Mouse (Mus musculus) E14TG2a.4 (cell line): ENCODE results near the gene Plaur.

Experiments used
- H3K27me3 ChIP-seq: 2 replicates; pipeline ENCODE4 v1.6.1; 2014; ENCODE audit warnings: low read length, control low read depth; ENCODE audit not compliant: insufficient read depth
- H3K36me3 ChIP-seq: 2 replicates; pipeline ENCODE4 v1.6.1; 2014; ENCODE audit warnings: low read length, control low read depth; ENCODE audit not compliant: insufficient read depth
- H3K4me1 ChIP-seq: replicated peaks from 2 replicates; pipeline ENCODE4 v1.6.1; 2014; ENCODE audit warnings: low read depth, low read length, control low read depth
- H3K4me3 ChIP-seq: replicated peaks from 2 replicates; pipeline ENCODE4 v1.5.1; 2014; ENCODE audit warnings: mild to moderate bottlenecking, low read length
- H3K9me3 ChIP-seq: 2 replicates; pipeline ENCODE4 v1.6.1; 2014; ENCODE audit warnings: low read length, control low read depth
- CTCF ChIP-seq: conservative IDR thresholded peaks from 2 replicates; pipeline ENCODE4 v1.5.1; 2014; ENCODE audit warnings: low read length
- NANOG ChIP-seq: IDR thresholded peaks from 2 replicates; pipeline ENCODE4 v1.6.1; 2014; ENCODE audit warnings: borderline replicate concordance, low read length, mixed read lengths
- POU5F1 ChIP-seq: IDR thresholded peaks from 2 replicates; pipeline ENCODE4 v1.6.1; 2014; ENCODE audit warnings: low read length, borderline replicate concordance

Gene Plaur

DNA sequence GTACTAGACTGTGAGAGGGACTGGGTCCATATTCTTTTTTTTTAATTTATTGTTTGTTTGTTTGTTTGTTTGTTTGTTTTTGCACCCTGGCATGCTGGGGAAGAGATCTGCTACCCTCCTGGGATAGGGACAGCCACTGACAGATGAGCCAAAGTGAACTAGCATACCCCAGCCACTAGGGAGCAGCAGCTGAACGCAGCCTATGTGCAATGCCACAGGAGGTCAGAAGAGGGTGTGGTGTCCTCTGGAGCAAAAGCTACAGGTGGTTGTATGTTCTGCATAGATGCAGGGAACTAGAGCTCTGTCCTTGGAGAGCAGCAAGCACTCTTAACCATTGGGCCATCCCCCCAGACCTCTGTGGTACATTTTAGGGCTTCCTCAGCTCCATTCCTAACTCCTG lies 20.5 kb upstream of the Plaur start:
- Histone ChIP-seq H3K4me1 (peaks cover 15% of the 10 kb centered on the region), H3K9me3 (peaks cover 7% of the 10 kb centered on the region; the same call in 1 of the 2 replicates), H3K36me3 (no peaks in the 10 kb centered on the region), H3K4me3 (no peak overlapping the region), H3K27me3 (peaks cover 22% of the 10 kb centered on the region)
- TF ChIP-seq CTCF: peak; percentile 85
- TF ChIP-seq POU5F1: no peak

DNA sequence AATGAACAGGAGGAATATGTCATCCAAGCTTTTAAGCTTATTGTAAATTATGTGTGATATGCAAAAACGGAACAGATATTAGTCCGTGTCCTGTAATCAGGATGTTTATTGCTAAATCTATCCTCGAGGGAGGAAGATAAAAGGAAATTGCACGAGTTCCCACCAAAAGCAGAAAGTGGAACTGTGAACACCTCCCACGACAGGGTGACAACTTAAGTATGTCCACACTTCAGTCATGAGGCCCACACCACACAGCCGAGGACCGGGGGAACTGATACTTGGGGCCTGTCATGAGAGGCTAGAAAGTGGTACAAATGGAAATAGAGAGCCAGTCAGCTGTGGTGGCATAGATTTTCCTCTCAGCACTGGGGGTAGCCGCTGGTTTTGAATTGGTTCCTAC lies 20.0 kb upstream of the Plaur start:
- TF ChIP-seq CTCF (no peak), NANOG (no peak), POU5F1 (no peak)
- H3K4me3 ChIP-seq: no peak overlapping the region
- H3K36me3 ChIP-seq: no peaks in the 10 kb centered on the region
- peaks cover 9% of the 10 kb centered on the region; the same call in 1 of the 2 replicates for H3K9me3 ChIP-seq
- H3K27me3 ChIP-seq: peaks cover 25% of the 10 kb centered on the region
- H3K4me1 ChIP-seq: peaks cover 15% of the 10 kb centered on the region

DNA sequence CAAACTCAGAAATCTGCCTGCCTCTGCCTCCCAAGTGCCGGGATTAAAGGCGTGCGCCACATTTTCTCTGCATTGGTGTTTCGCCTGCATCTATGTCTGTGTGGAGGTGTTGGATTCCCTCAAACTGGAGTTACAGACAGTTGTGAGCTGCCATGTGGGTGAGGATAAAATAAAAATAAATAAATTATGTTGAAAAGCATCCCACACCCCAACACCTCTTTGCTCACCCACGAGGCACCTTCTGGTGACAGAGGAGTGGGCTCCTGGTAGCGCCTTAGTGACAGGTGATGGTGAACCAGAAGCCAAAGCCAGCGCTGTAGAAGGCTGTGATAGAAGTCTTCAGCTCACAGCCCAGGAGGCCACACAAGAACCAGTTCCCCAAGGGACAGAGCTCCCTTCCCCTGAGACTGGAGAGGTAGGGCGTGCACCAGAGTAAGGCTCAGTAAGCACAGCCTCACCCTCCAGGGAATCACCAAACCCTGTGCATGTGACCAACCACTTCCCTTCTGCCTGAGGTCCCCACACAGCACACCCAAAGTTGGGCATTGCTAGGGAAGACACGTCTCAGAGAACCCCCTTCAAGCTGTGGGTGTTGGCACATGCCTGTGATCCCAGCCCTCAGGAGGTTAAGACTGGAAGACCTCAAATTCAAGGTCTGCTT lies 16.9 kb upstream of the Plaur start:
- Histone ChIP-seq H3K27me3 (peaks cover 22% of the 10 kb centered on the region), H3K36me3 (no peaks in the 10 kb centered on the region), H3K4me3 (no peak overlapping the region), H3K9me3 (peaks cover 11% of the 10 kb centered on the region; the same call in 1 of the 2 replicates), H3K4me1 (peaks cover 34% of the 10 kb centered on the region)
- TF ChIP-seq NANOG (no peak), POU5F1 (no peak), CTCF (no peak)

DNA sequence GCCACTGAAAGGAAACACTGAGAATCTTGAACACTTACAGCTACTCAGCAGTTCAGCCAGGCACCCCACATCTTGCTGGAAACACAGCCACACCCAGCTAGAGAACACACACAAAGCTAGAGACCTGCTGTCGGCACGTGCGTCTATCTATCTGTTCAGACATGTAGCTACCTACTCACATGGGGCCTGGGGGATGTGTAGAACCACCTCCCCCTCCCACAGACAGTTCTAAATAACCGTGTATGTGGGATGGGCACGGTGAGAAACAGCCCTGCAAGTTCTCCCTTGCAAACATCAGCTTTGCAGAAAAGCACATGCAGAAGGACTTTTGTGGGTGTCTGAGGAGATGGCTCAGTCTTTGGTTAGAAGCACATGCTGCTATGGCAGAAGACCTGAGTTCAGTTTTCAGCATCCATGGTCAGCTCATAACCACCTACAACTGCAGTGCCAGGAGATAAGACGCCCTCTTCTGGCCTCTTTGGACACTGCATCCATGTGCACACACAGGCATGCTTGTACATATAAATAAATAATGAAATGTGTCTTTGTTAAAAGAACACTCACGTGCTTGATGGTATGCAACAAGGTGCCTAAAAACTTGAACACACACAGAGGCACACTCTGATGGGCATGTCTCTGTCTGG lies 15.5 kb upstream of the Plaur start:
- TF ChIP-seq CTCF (peak; percentile 32), NANOG (no peak)
- no peaks in the 10 kb centered on the region for H3K36me3 ChIP-seq

DNA sequence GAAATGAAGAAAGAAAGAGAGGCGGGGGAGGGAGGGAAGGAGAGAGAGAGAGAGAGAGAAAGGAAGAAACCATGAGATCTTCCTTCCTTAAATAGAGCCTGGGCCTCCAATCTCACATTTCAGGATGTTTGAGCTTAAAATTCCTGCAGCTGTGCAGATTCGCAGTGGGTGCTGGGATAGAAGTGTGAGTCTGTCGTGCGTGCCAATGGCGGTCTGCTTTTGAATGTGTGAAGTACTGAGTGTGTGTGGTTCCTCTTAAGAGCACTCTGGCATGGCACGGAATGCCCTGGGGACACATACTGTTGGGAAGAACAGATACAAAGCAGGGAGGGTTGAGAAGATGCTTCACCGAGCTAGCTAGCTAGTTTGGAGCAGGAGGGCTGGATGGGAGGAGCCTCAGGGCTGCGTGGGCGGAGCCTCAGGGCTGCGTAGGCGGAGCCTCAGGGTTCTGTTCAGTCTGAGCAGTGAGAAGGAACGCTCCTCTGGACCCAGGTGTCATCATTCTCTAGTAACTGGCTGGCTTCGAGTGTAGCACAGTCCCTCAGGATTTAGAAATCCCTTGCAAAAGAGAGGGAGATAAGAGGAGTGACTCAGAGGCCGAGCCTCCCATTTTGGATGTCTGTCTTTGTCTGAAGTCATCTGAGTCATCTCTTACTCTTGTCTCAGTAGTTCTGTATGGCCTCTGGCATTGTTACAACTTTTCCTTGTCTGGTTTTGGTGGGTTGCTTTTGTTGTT lies 13.3 kb upstream of the Plaur start:
- H3K27me3 ChIP-seq: peaks cover 36% of the 10 kb centered on the region
- H3K9me3 ChIP-seq: peaks cover 11% of the 10 kb centered on the region; the same call in 1 of the 2 replicates
- no peaks in the 10 kb centered on the region for H3K36me3 ChIP-seq
- peaks cover 56% of the 10 kb centered on the region for H3K4me1 ChIP-seq
- TF ChIP-seq NANOG (no peak), POU5F1 (no peak), CTCF (no peak)
- no peak overlapping the region for H3K4me3 ChIP-seq

More for the DNA sequence above, 15.5 kb upstream of the Plaur start:
- no peak overlapping the region for H3K4me3 ChIP-seq
- peaks cover 48% of the 10 kb centered on the region for H3K4me1 ChIP-seq
- peaks cover 29% of the 10 kb centered on the region for H3K27me3 ChIP-seq
- H3K9me3 ChIP-seq: peaks cover 11% of the 10 kb centered on the region; the same call in 1 of the 2 replicates

DNA sequence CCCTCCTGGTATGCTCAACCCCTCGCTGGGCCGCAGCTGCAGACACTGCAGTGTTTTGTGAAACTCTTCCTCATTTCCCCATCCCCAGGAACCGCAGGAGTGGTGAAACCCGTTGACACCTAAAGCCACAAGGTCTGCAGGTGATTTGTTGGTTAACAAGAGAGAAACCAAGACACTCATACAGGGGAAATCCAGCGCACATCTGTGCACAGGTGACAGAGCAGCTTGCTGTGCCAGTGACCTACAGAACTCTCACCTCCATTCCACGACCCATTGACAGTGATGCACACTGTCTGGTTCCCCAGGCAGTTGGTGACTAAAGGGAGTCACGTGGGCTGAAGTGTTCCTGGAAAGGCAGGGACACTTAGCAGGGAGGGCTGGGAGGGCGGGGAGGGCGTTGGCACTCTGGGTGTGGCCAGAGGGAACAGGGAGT lies 11.7 kb upstream of the Plaur start:
- peaks cover 32% of the 10 kb centered on the region for H3K27me3 ChIP-seq
- peaks cover 65% of the 10 kb centered on the region for H3K4me1 ChIP-seq
- TF ChIP-seq NANOG: no peak
- no peak for TF ChIP-seq CTCF
- no peak for TF ChIP-seq POU5F1
- H3K36me3 ChIP-seq: no peaks in the 10 kb centered on the region
- 0 out of 2 replicates have a peak overlapping the region, but pooled peaks have one; percentile 17 for H3K4me3 ChIP-seq
- peaks cover 11% of the 10 kb centered on the region; the same call in 1 of the 2 replicates for H3K9me3 ChIP-seq

DNA sequence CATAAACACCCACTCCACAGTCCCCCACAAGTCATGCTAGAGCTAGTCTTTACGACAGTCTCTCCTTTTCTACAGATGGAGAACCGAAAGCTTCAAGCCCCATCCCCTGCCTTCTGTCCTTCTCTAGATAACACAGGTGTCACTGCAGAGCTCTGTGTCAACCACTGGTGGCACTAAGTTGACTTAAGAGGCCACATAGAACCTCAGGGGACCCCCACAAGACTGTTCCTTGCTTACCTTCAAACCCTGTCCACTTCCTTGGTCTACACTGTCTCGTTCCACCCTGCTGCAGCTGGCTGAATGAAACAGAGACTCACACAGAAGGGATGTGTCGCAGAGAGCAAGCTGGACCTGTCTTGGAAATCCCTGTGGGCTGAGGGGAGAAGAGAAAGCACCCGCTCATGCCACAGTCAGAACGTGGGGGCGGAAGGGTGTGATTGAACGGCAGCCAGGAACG lies 10.4 kb upstream of the Plaur start, which contains the start of gene Irgc1:
Irgc1 (minus strand) TSS at position 443 of the 457 bp plus-strand sequence.
- Histone ChIP-seq H3K36me3 (no peaks in the 10 kb centered on the region), H3K27me3 (peaks cover 29% of the 10 kb centered on the region), H3K4me1 (peaks cover 67% of the 10 kb centered on the region), H3K9me3 (peaks cover 4% of the 10 kb centered on the region; the same call in 1 of the 2 replicates), H3K4me3 (no peak within 1 kb of the TSS)
- no peak for TF ChIP-seq POU5F1
- TF ChIP-seq CTCF: no peak
- no peak for TF ChIP-seq NANOG

DNA sequence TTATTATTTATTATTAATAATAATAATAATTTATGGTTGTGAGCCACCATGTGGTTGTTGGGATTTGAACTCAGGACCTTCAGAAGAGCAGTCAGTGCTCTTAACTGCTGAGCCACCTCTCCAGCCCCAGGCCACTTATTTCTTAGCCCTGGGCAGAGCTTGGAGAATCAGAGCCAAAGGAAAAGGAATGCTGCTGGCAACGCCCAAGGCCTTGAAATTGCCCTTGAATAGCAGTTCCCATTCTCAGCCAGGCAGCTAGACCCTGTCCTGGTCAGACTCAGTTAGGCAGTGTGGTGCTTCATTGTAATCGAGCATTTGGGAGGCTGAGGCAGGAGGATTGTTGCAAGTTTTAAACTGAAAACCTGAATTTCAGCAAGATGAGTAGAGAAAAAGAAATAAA lies 8.1 kb upstream of the Plaur start:
- TF ChIP-seq CTCF (no peak), POU5F1 (no peak), NANOG (no peak)
- Histone ChIP-seq H3K9me3 (no peaks in the 10 kb centered on the region), H3K36me3 (no peaks in the 10 kb centered on the region), H3K27me3 (peaks cover 18% of the 10 kb centered on the region), H3K4me3 (no peak overlapping the region), H3K4me1 (peaks cover 79% of the 10 kb centered on the region)

DNA sequence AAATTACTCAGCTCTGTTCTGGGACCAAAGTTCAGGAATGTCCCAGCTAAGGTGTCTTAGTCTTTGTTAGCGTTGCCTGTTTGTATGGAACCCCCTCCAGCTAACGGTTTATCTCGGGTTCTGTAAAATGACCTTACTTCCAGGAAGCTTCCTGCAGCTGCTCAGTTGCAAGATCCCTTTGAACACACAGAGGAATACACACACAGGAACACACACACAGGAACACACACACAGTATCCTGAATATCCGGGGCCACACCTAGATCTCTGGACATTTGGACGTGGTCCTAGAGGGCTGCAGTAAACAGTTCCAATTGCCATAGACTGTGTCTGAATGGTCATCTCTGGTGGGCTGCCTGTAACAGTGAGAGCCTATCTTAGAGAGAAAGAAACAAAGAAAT lies 6.6 kb upstream of the Plaur start:
- no peak for TF ChIP-seq POU5F1
- no peak for TF ChIP-seq NANOG
- TF ChIP-seq CTCF: no peak
- Histone ChIP-seq H3K9me3 (no peaks in the 10 kb centered on the region), H3K36me3 (no peaks in the 10 kb centered on the region), H3K4me1 (peaks cover 81% of the 10 kb centered on the region), H3K4me3 (no peak overlapping the region), H3K27me3 (peaks cover 21% of the 10 kb centered on the region)
